Mouse (Mus musculus) embryonic facial prominence, embryonic 12.5 days (tissue): Measurements from ENCODE around the gene Fam83g. TPM values are rescaled to one million over a fixed set of nuclear protein-coding genes. Genes with fewer than 3 reads are reported as not detected.
A peak's percentile ranks its signal among the peaks of the same experiment; 100 is the strongest.

Experiments
- ATAC-seq: fragments of 200-750 bp; cut with Nextera tagmentation; 2 replicates; pipeline ENCODE4 v1.8.0; 2017; ENCODE audit not compliant: insufficient number of reproducible peaks, insufficient read depth, low FRiP score, low TSS enrichment
- H3K27ac ChIP-seq: fragments of 300-500 bp; sonication (generic); 2 replicates; pipeline ENCODE4 v1.5.1; 2016; ENCODE audit warnings: mild to moderate bottlenecking
- H3K27me3 ChIP-seq: fragments of 300-500 bp; sonication (generic); 2 replicates; pipeline ENCODE4 v1.6.1; 2016; ENCODE audit warnings: mild to moderate bottlenecking, moderate library complexity
- H3K36me3 ChIP-seq: fragments of 300-500 bp; sonication (generic); 2 replicates; pipeline ENCODE4 v1.6.1; 2016; ENCODE audit warnings: mild to moderate bottlenecking
- H3K4me1 ChIP-seq: fragments of 300-500 bp; sonication (generic); 2 replicates; pipeline ENCODE4 v1.6.1; 2016
- H3K4me2 ChIP-seq: fragments of 300-500 bp; sonication (generic); replicated peaks from 2 replicates; pipeline ENCODE4 v1.6.1; 2016; ENCODE audit warnings: mild to moderate bottlenecking, moderate library complexity
- H3K4me3 ChIP-seq: fragments of 300-500 bp; sonication (generic); 2 replicates; pipeline ENCODE4 v1.5.1; 2016; ENCODE audit warnings: mild to moderate bottlenecking
- H3K9ac ChIP-seq: fragments of 300-500 bp; sonication (generic); 2 replicates; pipeline ENCODE4 v1.6.1; 2016; ENCODE audit warnings: mild to moderate bottlenecking, moderate library complexity
- H3K9me3 ChIP-seq: fragments of 300-500 bp; sonication (generic); 2 replicates; pipeline ENCODE4 v1.6.1; 2016; ENCODE audit warnings: mild to moderate bottlenecking, moderate library complexity
- WGBS: fragments of 180-500 bp; shearing (Covaris S2); methylation state at CpG from one replicate; pipeline ENCODE4 v1.1.7; 2016; 5-methylcytosine and 5-hydroxymethylcytosine counted together
- polyA plus RNA-seq: library from polyadenylated mRNA; unstranded; fragments of >200 nt; fragmentation: Nextera tagmentation; extraction: Ambion mirVana; gene quantifications from 2 replicates; pipeline ENCODE4 v1.2.1, GENCODE M21; 2016

Fam83g gene
- polyA plus RNA-seq, 1 experiment from 2014 or later, result 1.5 TPM

DNA sequence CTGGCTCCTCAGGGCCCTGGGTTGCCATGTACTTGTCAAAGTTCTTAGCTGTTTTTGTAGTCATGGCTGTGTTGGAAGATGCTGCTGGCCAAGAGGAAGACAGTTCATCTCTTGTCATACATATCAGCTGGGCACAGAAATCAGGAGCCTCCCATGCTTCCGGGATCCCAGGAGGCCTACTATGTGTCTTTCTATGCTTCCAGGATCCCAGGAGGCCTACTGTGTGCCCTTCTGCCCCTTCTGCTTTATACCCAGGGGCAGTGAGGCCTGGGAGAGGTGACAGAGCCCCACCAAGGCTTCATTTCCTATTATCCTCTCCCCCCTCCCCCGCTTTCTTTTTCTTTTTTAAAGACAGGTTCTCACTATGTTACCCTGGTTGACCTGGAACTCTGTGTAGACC lies 21.7 kb downstream of the Fam83g start:
- no peak overlapping the region for H3K4me3 ChIP-seq
- no peaks in the 10 kb centered on the region for H3K27me3 ChIP-seq
- no peaks in the 10 kb centered on the region for H3K9me3 ChIP-seq
- no peak overlapping the region for H3K4me2 ChIP-seq
- H3K4me1 ChIP-seq, result peaks cover 10% of the 10 kb centered on the region; the same call in 1 of the 2 replicates
- 82% methylated on average over 2 of the region's 2 CpGs for WGBS
- H3K36me3 ChIP-seq, result no peaks in the 10 kb centered on the region
- no peak overlapping the region for H3K27ac ChIP-seq
- ATAC-seq, result no peak
- H3K9ac ChIP-seq, result no peak overlapping the region

GRCm38 (mm10) chr11:61706232-61706631 lies 22.3 kb downstream of the Fam83g start:
- WGBS, result 70% methylated on average over 4 of the region's 4 CpGs

GRCm38 (mm10) chr11:61708928-61709327 lies 25.0 kb downstream of the Fam83g start:
- 52% methylated on average over 3 of the region's 3 CpGs for WGBS
- Histone ChIP-seq H3K27ac (no peak overlapping the region), H3K4me3 (no peak overlapping the region), H3K36me3 (no peaks in the 10 kb centered on the region), H3K4me2 (no peak overlapping the region), H3K4me1 (peaks cover 10% of the 10 kb centered on the region; the same call in 1 of the 2 replicates), H3K9me3 (no peaks in the 10 kb centered on the region), H3K9ac (no peak overlapping the region), H3K27me3 (no peaks in the 10 kb centered on the region)
- ATAC-seq, result no peak

More at GRCm38 (mm10) chr11:61706232-61706631, 22.3 kb downstream of the Fam83g start:
- H3K27ac ChIP-seq, result no peak overlapping the region
- H3K4me3 ChIP-seq, result no peak overlapping the region
- no peak overlapping the region for H3K9ac ChIP-seq
- no peak for ATAC-seq
- H3K9me3 ChIP-seq, result no peaks in the 10 kb centered on the region
- no peaks in the 10 kb centered on the region for H3K36me3 ChIP-seq
- no peak overlapping the region for H3K4me2 ChIP-seq
- H3K4me1 ChIP-seq, result peaks cover 10% of the 10 kb centered on the region; the same call in 1 of the 2 replicates
- H3K27me3 ChIP-seq, result no peaks in the 10 kb centered on the region

DNA sequence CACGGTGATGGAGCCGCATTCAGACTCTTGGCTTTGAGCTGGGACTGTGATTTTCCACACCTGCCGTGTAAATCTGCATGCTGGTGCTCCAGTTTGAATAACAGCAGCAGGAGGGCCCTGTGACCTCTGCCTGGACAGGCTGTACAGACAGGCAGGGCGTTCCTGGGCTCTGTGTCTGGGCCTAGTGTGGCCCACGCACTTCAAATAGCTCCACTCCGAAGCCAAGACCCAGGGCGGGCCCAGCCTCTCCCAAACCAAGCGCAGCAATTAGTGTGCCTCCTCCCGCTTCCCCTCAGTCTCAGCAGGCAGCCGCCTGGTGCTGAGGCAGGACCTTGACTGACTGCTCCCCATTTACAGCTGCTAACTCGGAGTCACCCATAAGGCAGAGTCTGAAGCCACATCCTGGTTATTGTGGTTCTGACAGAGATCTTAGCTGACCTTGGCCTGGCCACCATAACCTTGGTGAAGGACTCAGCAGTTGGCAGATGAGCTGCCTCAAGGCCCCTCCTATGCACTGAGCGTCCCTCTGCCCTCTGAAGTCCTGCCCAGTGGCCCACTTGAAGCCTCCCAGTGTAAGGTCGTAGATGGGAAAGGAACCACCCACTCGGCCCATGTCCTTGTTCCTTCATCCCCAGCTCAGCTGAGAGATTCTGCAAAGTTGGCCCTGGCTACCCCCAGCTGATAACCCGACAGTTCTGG lies 29.4 kb downstream of the Fam83g start:
- Histone ChIP-seq H3K27me3 (peaks cover 4% of the 10 kb centered on the region; the same call in 1 of the 2 replicates), H3K9me3 (no peaks in the 10 kb centered on the region), H3K4me2 (no peak overlapping the region), H3K36me3 (no peaks in the 10 kb centered on the region), H3K4me1 (peaks cover 10% of the 10 kb centered on the region; the same call in 1 of the 2 replicates), H3K27ac (no peak overlapping the region), H3K4me3 (no peak overlapping the region), H3K9ac (no peak overlapping the region)
- ATAC-seq, result no peak
- WGBS, result 62% methylated on average over 15 of the region's 15 CpGs

- Histone ChIP-seq H3K9ac (no peak overlapping the region), H3K4me3 (no peak overlapping the region), H3K36me3 (no peaks in the 10 kb centered on the region), H3K27me3 (peaks cover 4% of the 10 kb centered on the region; the same call in 1 of the 2 replicates), H3K27ac (no peak overlapping the region), H3K4me1 (no peaks in the 10 kb centered on the region), H3K4me2 (no peak overlapping the region), H3K9me3 (no peaks in the 10 kb centered on the region)
- 42% methylated on average over 11 of the region's 11 CpGs for WGBS
- 0 out of 2 replicates have a peak, but pooled peaks have one; percentile 8 for ATAC-seq
These were observed 30.6 kb downstream of the Fam83g start for GRCm38 (mm10) chr11:61714346-61715117.

- Histone ChIP-seq H3K27me3 (peaks cover 4% of the 10 kb centered on the region; the same call in 1 of the 2 replicates), H3K9me3 (no peaks in the 10 kb centered on the region), H3K4me1 (no peaks in the 10 kb centered on the region), H3K36me3 (no peaks in the 10 kb centered on the region), H3K27ac (no peak overlapping the region), H3K4me2 (no peak overlapping the region), H3K9ac (no peak overlapping the region), H3K4me3 (no peak overlapping the region)
- WGBS, result 73% methylated on average over 6 of the region's 6 CpGs
- 0 out of 2 replicates have a peak, but pooled peaks have one; percentile 19 for ATAC-seq
These were observed 31.2 kb downstream of the Fam83g start for GRCm38 (mm10) chr11:61715130-61715529.

DNA sequence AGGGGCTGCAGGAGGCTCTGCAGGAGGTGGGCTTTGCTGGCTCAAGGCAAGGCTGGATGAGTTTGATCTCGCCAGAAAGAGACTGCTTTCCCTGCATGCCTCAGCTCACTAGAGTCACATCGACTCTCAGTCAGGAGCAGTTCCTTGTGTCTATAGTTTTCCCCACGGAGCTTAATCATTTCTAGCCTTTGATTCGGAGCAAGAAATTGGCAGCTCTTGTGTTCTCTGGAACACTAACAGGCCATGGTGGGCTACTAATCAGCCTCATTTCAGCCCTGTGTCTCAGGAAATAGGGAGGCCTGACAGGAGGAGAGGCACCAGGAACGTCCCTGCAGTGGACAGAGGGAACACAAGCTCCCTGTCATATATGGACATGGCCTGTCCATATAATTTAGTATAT lies 34.1 kb downstream of the Fam83g start:
- Histone ChIP-seq H3K9me3 (no peaks in the 10 kb centered on the region), H3K27me3 (peaks cover 4% of the 10 kb centered on the region; the same call in 1 of the 2 replicates), H3K4me2 (no peak overlapping the region), H3K36me3 (no peaks in the 10 kb centered on the region), H3K9ac (no peak overlapping the region), H3K4me1 (no peaks in the 10 kb centered on the region), H3K27ac (no peak overlapping the region), H3K4me3 (no peak overlapping the region)
- ATAC-seq, result no peak
- WGBS, result 65% methylated on average over 5 of the region's 5 CpGs

- Histone ChIP-seq H3K27me3 (peaks cover 4% of the 10 kb centered on the region; the same call in 1 of the 2 replicates), H3K4me1 (no peaks in the 10 kb centered on the region), H3K9ac (no peak overlapping the region), H3K9me3 (no peaks in the 10 kb centered on the region), H3K36me3 (no peaks in the 10 kb centered on the region), H3K4me2 (no peak overlapping the region), H3K27ac (no peak overlapping the region), H3K4me3 (no peak overlapping the region)
- 57% methylated on average over 3 of the region's 3 CpGs for WGBS
- no peak for ATAC-seq
These were observed 35.5 kb downstream of the Fam83g start for GRCm38 (mm10) chr11:61719387-61719786.

DNA sequence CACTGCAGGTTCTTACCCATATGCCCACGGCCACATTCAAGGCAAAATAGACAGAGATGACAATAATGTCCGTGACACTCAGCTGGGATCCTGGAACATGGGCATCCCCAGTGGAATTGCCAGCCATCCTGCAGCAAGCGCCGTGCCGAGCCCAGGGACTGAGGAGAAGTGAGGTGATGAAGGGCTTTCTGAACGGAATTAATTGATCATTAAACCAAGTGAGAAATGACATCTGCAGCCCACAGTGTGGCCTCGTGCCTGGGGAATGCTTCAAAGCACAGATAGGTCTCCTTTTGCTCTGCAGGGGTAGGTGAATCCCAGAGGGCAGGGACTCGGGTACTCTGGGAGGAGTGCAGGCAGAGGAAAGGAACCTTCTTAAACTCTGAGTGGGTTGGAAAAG lies 35.9 kb downstream of the Fam83g start:
- WGBS, result 79% methylated on average over 8 of the region's 8 CpGs
- H3K4me3 ChIP-seq, result no peak overlapping the region
- no peak overlapping the region for H3K4me2 ChIP-seq
- H3K9ac ChIP-seq, result no peak overlapping the region
- no peaks in the 10 kb centered on the region for H3K36me3 ChIP-seq
- H3K9me3 ChIP-seq, result no peaks in the 10 kb centered on the region
- peaks cover 4% of the 10 kb centered on the region; the same call in 1 of the 2 replicates for H3K27me3 ChIP-seq
- H3K4me1 ChIP-seq, result no peaks in the 10 kb centered on the region
- no peak overlapping the region for H3K27ac ChIP-seq
- no peak for ATAC-seq

GRCm38 (mm10) chr11:61720636-61721035 lies 36.7 kb downstream of the Fam83g start, which contains the start of gene Slc5a10:
Slc5a10 (minus strand) TSS chr11:61720826.
- Histone ChIP-seq H3K4me2 (no peak within 1 kb of the TSS), H3K9ac (no peak within 1 kb of the TSS), H3K27me3 (no peaks in the 10 kb centered on the region), H3K27ac (no peak within 1 kb of the TSS), H3K9me3 (no peaks in the 10 kb centered on the region), H3K36me3 (no peaks in the 10 kb centered on the region), H3K4me1 (no peaks in the 10 kb centered on the region), H3K4me3 (no peak within 1 kb of the TSS)
- ATAC-seq, result no peak
- 80% methylated on average over 3 of the region's 3 CpGs for WGBS

GRCm38 (mm10) chr11:61722077-61722476 lies 38.2 kb downstream of the Fam83g start:
- Histone ChIP-seq H3K9ac (no peak overlapping the region), H3K4me2 (no peak overlapping the region), H3K9me3 (no peaks in the 10 kb centered on the region), H3K27ac (no peak overlapping the region), H3K4me3 (no peak overlapping the region), H3K27me3 (no peaks in the 10 kb centered on the region), H3K36me3 (peaks cover under 1% of the 10 kb centered on the region; the same call in 1 of the 2 replicates), H3K4me1 (no peaks in the 10 kb centered on the region)
- no peak for ATAC-seq
- WGBS, result 63% methylated on average over 5 of the region's 5 CpGs

GRCm38 (mm10) chr11:61728037-61728436 lies 44.1 kb downstream of the Fam83g start:
- WGBS, result 48% methylated on average over 2 of the region's 2 CpGs
- Histone ChIP-seq H3K36me3 (peaks cover 49% of the 10 kb centered on the region), H3K4me2 (no peak overlapping the region), H3K9me3 (no peaks in the 10 kb centered on the region), H3K4me3 (no peak overlapping the region), H3K9ac (no peak overlapping the region), H3K27me3 (no peaks in the 10 kb centered on the region), H3K27ac (no peak overlapping the region), H3K4me1 (no peaks in the 10 kb centered on the region)
- no peak for ATAC-seq
